Mouse (Mus musculus) spleen, adult 2 months (tissue): ENCODE results near the gene Cnksr3. TPM values are rescaled to one million over a fixed set of nuclear protein-coding genes. Genes with fewer than 3 reads are reported as not detected.

ENCODE experiments used
- DNase-seq, 2 experiments: peaks; one replicate each; pipeline versions ENCODE4 v3.0.0 to v3.0.0-alpha.2; 2012 to 2021; ENCODE audit warnings: low spot score in 2 of 2, low read depth in 1 of 2
- H3K27ac ChIP-seq: fragments of 200-500 bp; 2 replicates; pipeline ENCODE4 v1.5.1; 2012; ENCODE audit warnings: low read length, inconsistent platforms; ENCODE audit not compliant: insufficient read depth
- H3K27me3 ChIP-seq: fragments of 200-500 bp; 2 replicates; pipeline ENCODE4 v1.6.1; 2012; ENCODE audit warnings: mild to moderate bottlenecking, moderate library complexity, low read length, inconsistent platforms; ENCODE audit not compliant: control insufficient read depth, insufficient read depth
- H3K36me3 ChIP-seq: fragments of 200-500 bp; 2 replicates; pipeline ENCODE4 v1.6.1; 2012; ENCODE audit warnings: mild to moderate bottlenecking, low read length, inconsistent platforms; ENCODE audit not compliant: control insufficient read depth, insufficient read depth
- H3K4me1 ChIP-seq: fragments of 200-500 bp; 2 replicates; pipeline ENCODE4 v1.6.1; 2011; ENCODE audit warnings: inconsistent platforms; ENCODE audit not compliant: control insufficient read depth, insufficient read depth, insufficient read length
- H3K4me3 ChIP-seq: fragments of 200-500 bp; 2 replicates; pipeline ENCODE4 v1.5.1; 2011; ENCODE audit warnings: mild to moderate bottlenecking, inconsistent platforms; ENCODE audit not compliant: insufficient read depth, insufficient read length; ENCODE audit errors: extremely low read depth
- CTCF ChIP-seq: fragments of 200-500 bp; IDR thresholded peaks from 2 replicates; pipeline ENCODE4 v1.5.1; 2011; ENCODE audit warnings: mild to moderate bottlenecking, inconsistent platforms; ENCODE audit not compliant: insufficient read depth, insufficient read length, insufficient replicate concordance; ENCODE audit errors: extremely low read depth
- POLR2A ChIP-seq: fragments of 200-500 bp; IDR thresholded peaks from 2 replicates; pipeline ENCODE4 v1.6.1; 2011; ENCODE audit warnings: low read depth, low read length, inconsistent platforms
- WGBS: fragments of 180-500 bp; shearing (Covaris S2); methylation state at CpG from one replicate; pipeline ENCODE4 v1.1.7; 2018; 5-methylcytosine and 5-hydroxymethylcytosine counted together
- polyA plus RNA-seq: library from polyadenylated mRNA; depleted of rRNA; stranded (reverse); fragments of >200 nt; gene quantifications from 2 replicates; pipeline ENCODE4 v1.2.3, GENCODE M21; 2012

Cnksr3 gene
- polyA plus RNA-seq, 1 experiment: 5.8 TPM

- Histone ChIP-seq H3K4me1 (no peaks in the 10 kb centered on the region), H3K27me3 (no peaks in the 10 kb centered on the region), H3K27ac (no peak overlapping the region), H3K4me3 (no peak overlapping the region), H3K36me3 (no peaks in the 10 kb centered on the region)
- 81% methylated on average over 1 of the region's 1 CpGs for WGBS
- no peak for DNase-seq
- TF ChIP-seq POLR2A: no peak
- TF ChIP-seq CTCF: no peak
These were observed 108.2 kb downstream of the Cnksr3 start for GRCm38 (mm10) chr10:7103872-7104271.

GRCm38 (mm10) chr10:7077971-7078370 is 134.1 kb downstream of the Cnksr3 start:
- no peak for DNase-seq
- H3K4me3 ChIP-seq: no peak overlapping the region
- 83% methylated on average over 1 of the region's 1 CpGs for WGBS
- TF ChIP-seq CTCF (no peak), POLR2A (no peak)
- H3K27ac ChIP-seq: no peak overlapping the region
- H3K4me1 ChIP-seq: no peaks in the 10 kb centered on the region
- H3K36me3 ChIP-seq: no peaks in the 10 kb centered on the region
- no peaks in the 10 kb centered on the region for H3K27me3 ChIP-seq

GRCm38 (mm10) chr10:7077389-7077808 is 134.6 kb downstream of the Cnksr3 start:
- no peaks in the 10 kb centered on the region for H3K27me3 ChIP-seq
- H3K4me1 ChIP-seq: no peaks in the 10 kb centered on the region
- no peaks in the 10 kb centered on the region for H3K36me3 ChIP-seq
- H3K4me3 ChIP-seq: no peak overlapping the region
- TF ChIP-seq POLR2A (no peak), CTCF (no peak)
- WGBS: 91% methylated on average over 7 of the region's 7 CpGs
- H3K27ac ChIP-seq: no peak overlapping the region
- no peak for DNase-seq

GRCm38 (mm10) chr10:7076662-7077211 is 135.3 kb downstream of the Cnksr3 start:
- no peak for DNase-seq
- H3K4me3 ChIP-seq: no peak overlapping the region
- H3K4me1 ChIP-seq: no peaks in the 10 kb centered on the region
- H3K27ac ChIP-seq: no peak overlapping the region
- TF ChIP-seq POLR2A (no peak), CTCF (no peak)
- no peaks in the 10 kb centered on the region for H3K27me3 ChIP-seq
- no peaks in the 10 kb centered on the region for H3K36me3 ChIP-seq
- 69% methylated on average over 7 of the region's 8 CpGs for WGBS

DNA sequence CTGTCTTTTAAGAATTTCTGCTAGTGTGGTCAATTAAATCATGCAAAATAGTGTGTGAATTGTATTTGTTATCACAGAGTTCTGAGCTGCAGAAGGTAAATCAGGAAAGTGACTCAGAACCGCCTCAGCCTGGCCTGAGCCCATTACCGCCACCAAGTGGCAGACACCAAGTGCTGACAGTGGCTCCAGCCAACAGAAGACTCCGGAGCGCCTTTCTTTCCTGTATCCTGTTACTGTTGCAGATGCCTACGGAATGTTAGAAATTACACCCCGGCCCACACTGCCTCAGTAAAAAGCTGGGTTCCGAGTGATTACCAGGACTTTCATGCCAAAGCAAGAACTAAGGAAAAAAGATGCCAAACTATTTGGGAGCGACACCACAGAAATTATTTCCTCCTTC is 135.8 kb downstream of the Cnksr3 start:
- Histone ChIP-seq H3K27me3 (no peaks in the 10 kb centered on the region), H3K27ac (no peak overlapping the region), H3K4me3 (no peak overlapping the region), H3K4me1 (no peaks in the 10 kb centered on the region), H3K36me3 (no peaks in the 10 kb centered on the region)
- TF ChIP-seq CTCF (peak; percentile 82), POLR2A (no peak)
- WGBS: 14% methylated on average over 8 of the region's 8 CpGs
- peak in 1 of 2 experiments; percentile 52 for DNase-seq

DNA sequence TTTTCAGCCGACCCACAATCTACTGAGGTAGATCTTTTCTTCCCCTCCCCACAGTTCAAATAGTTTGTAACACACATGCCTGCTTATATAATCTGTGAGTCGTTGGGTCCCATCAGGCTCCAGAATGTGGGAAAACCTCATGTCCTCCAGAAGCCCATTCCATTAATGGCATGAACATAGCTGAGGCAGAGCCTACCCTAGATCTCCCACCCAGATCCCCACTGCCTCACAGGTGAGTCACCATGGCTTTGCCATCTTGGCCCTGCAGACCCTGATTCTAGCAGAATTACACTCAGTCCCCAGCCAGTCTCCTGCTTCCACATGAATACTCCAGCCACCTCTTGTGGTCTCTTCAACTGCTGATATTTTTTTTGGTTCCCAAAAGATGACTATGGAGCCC is 136.4 kb downstream of the Cnksr3 start:
- Histone ChIP-seq H3K4me1 (no peaks in the 10 kb centered on the region), H3K27me3 (no peaks in the 10 kb centered on the region), H3K27ac (no peak overlapping the region), H3K4me3 (no peak overlapping the region), H3K36me3 (no peaks in the 10 kb centered on the region)
- whole genome bisulfite sequencing: 96% methylated on average over 2 of the region's 2 CpGs
- TF ChIP-seq POLR2A: no peak
- TF ChIP-seq CTCF: no peak
- DNase-seq: no peak

GRCm38 (mm10) chr10:7074231-7074630 is 137.8 kb downstream of the Cnksr3 start:
- H3K4me1 ChIP-seq: no peaks in the 10 kb centered on the region
- H3K36me3 ChIP-seq: no peaks in the 10 kb centered on the region
- no peak overlapping the region for H3K27ac ChIP-seq
- TF ChIP-seq CTCF: no peak
- no peak for TF ChIP-seq POLR2A
- no peaks in the 10 kb centered on the region for H3K27me3 ChIP-seq
- H3K4me3 ChIP-seq: no peak overlapping the region
- no peak for DNase-seq
- 83% methylated on average over 2 of the region's 2 CpGs for WGBS
